Mouse (Mus musculus) MEL (cell line): ENCODE results near the gene Pnpla1. TPM values are rescaled to one million over a fixed set of nuclear protein-coding genes. Genes with fewer than 3 reads are reported as not detected.

Experiments
- DNase-seq: peaks from one replicate; pipeline ENCODE4 v3.0.0; 2011; ENCODE audit warnings: low read depth, low spot score
- H3K27ac ChIP-seq: 2 replicates; pipeline ENCODE4 v1.5.1; 2012; ENCODE audit warnings: low read depth, mild to moderate bottlenecking, control low read depth, low read length, moderate library complexity; ENCODE audit not compliant: control insufficient read depth
- H3K27me3 ChIP-seq, 2 experiments: fragments of 150-350 bp in 1 of 2; sonication (generic) in 1 of 2; 2 replicates each; pipeline ENCODE4 v1.6.1; 2012; ENCODE audit warnings: low read length in 2 of 2, mild to moderate bottlenecking in 2 of 2, improper control_type of control experiment in 1 of 2, moderate library complexity in 1 of 2; ENCODE audit not compliant: insufficient read depth in 2 of 2, control insufficient read depth in 1 of 2
- H3K36me3 ChIP-seq, 2 experiments: 2 replicates each; pipeline ENCODE4 v1.6.1; 2012 to 2014; ENCODE audit warnings: low read length in 2 of 2, improper control_type of control experiment in 1 of 2, inconsistent platforms in 1 of 2, mild to moderate bottlenecking in 1 of 2; ENCODE audit not compliant: insufficient read depth in 2 of 2, control insufficient read depth in 1 of 2
- H3K4me1 ChIP-seq, 2 experiments: fragments of 150-350 bp in 1 of 2; sonication (generic) in 1 of 2; 2 replicates each; pipeline ENCODE4 v1.6.1; 2012; ENCODE audit warnings: low read length in 2 of 2, improper control_type of control experiment in 1 of 2, mild to moderate bottlenecking in 1 of 2; ENCODE audit not compliant: insufficient read depth in 2 of 2, control insufficient read depth in 1 of 2
- H3K4me3 ChIP-seq, 2 experiments: fragments of 150-350 bp in 1 of 2; sonication (generic) in 1 of 2; 2 replicates each; pipeline ENCODE4 v1.5.1; 2012; ENCODE audit warnings: low read depth in 2 of 2, low read length in 2 of 2, mild to moderate bottlenecking in 2 of 2, moderate library complexity in 2 of 2, control low read depth in 1 of 2, improper control_type of control experiment in 1 of 2; ENCODE audit not compliant: control insufficient read depth in 1 of 2, insufficient read depth in 1 of 2
- H3K79me2 ChIP-seq: 2 replicates; pipeline ENCODE4 v1.6.1; 2012; ENCODE audit warnings: mild to moderate bottlenecking, low read length, moderate library complexity; ENCODE audit not compliant: control insufficient read depth, poor library complexity, insufficient read depth
- H3K9ac ChIP-seq: 2 replicates; pipeline ENCODE4 v1.6.1; 2012; ENCODE audit warnings: low read depth, mild to moderate bottlenecking, control low read depth, low read length, moderate library complexity; ENCODE audit not compliant: control insufficient read depth, poor library complexity, severe bottlenecking
- H3K9me3 ChIP-seq: fragments of 150-350 bp; sonication (generic); replicated peaks from 2 replicates; pipeline ENCODE4 v1.6.1; 2012; ENCODE audit warnings: mild to moderate bottlenecking, low read length, improper control_type of control experiment, moderate library complexity; ENCODE audit not compliant: insufficient read depth
- BHLHE40 ChIP-seq: IDR thresholded peaks from 2 replicates; pipeline ENCODE4 v1.6.1; 2012; ENCODE audit warnings: low read depth, mild to moderate bottlenecking, inconsistent platforms, low read length, improper control_type of control experiment, borderline replicate concordance
- CHD1 ChIP-seq: IDR thresholded peaks from 2 replicates; pipeline ENCODE4 v1.6.1; 2012; ENCODE audit warnings: low read depth, mild to moderate bottlenecking, inconsistent platforms, low read length, improper control_type of control experiment
- CHD2 ChIP-seq: IDR thresholded peaks from 2 replicates; pipeline ENCODE4 v1.6.1; 2011; ENCODE audit warnings: low read length, improper control_type of control experiment
- E2F4 ChIP-seq: IDR thresholded peaks from 2 replicates; pipeline ENCODE4 v1.6.1; 2011; ENCODE audit warnings: low read depth, low read length, improper control_type of control experiment, borderline replicate concordance
- ELF1 ChIP-seq: IDR thresholded peaks from 2 replicates; pipeline ENCODE4 v1.6.1; 2014; ENCODE audit warnings: low read depth, mild to moderate bottlenecking, inconsistent platforms, low read length, improper control_type of control experiment, moderate library complexity
- EP300 ChIP-seq, 2 experiments: IDR thresholded peaks; 2 replicates each; pipeline ENCODE4 v1.6.1; 2011; ENCODE audit warnings: improper control_type of control experiment in 2 of 2, low read length in 2 of 2, low read depth in 1 of 2, mild to moderate bottlenecking in 1 of 2
- ETS1 ChIP-seq: IDR thresholded peaks from 2 replicates; pipeline ENCODE4 v1.6.1; 2012; ENCODE audit warnings: low read depth, mild to moderate bottlenecking, inconsistent platforms, low read length, improper control_type of control experiment, moderate library complexity
- GABPA ChIP-seq: IDR thresholded peaks from 2 replicates; pipeline ENCODE4 v1.6.1; 2012; ENCODE audit warnings: low read depth, mild to moderate bottlenecking, inconsistent platforms, low read length, improper control_type of control experiment, moderate library complexity
- GATA1 ChIP-seq: IDR thresholded peaks from 2 replicates; pipeline ENCODE4 v1.6.1; 2011; ENCODE audit warnings: low read depth, low read length, improper control_type of control experiment
- HCFC1 ChIP-seq: IDR thresholded peaks from 2 replicates; pipeline ENCODE4 v1.6.1; 2012; ENCODE audit warnings: low read depth, mild to moderate bottlenecking, inconsistent platforms, low read length, improper control_type of control experiment, moderate library complexity
- JUND ChIP-seq: IDR thresholded peaks from 2 replicates; pipeline ENCODE4 v1.6.1; 2011; ENCODE audit warnings: low read depth, mild to moderate bottlenecking, improper control_type of control experiment, low read length
- KAT2A ChIP-seq: conservative IDR thresholded peaks from 2 replicates; pipeline ENCODE4 v1.6.1; 2012; ENCODE audit warnings: low read depth, low read length, improper control_type of control experiment, inconsistent platforms
- MAFK ChIP-seq: IDR thresholded peaks from 2 replicates; pipeline ENCODE4 v1.6.1; 2011; ENCODE audit warnings: low read depth, mild to moderate bottlenecking, low read length, improper control_type of control experiment, borderline replicate concordance
- MAX ChIP-seq: IDR thresholded peaks from 2 replicates; pipeline ENCODE4 v1.6.1; 2011; ENCODE audit warnings: low read length, improper control_type of control experiment
- MAZ ChIP-seq: IDR thresholded peaks from 2 replicates; pipeline ENCODE4 v1.6.1; 2012; ENCODE audit warnings: low read depth, mild to moderate bottlenecking, inconsistent platforms, low read length, improper control_type of control experiment
- MEF2A ChIP-seq: IDR thresholded peaks from 2 replicates; pipeline ENCODE4 v1.6.1; 2014; ENCODE audit warnings: low read depth, mild to moderate bottlenecking, inconsistent platforms, low read length, improper control_type of control experiment; ENCODE audit not compliant: poor library complexity, insufficient replicate concordance, severe bottlenecking; ENCODE audit errors: extremely low read depth
- MXI1 ChIP-seq: IDR thresholded peaks from 2 replicates; pipeline ENCODE4 v1.6.1; 2011; ENCODE audit warnings: mild to moderate bottlenecking, low read depth, low read length, improper control_type of control experiment
- MYB ChIP-seq: IDR thresholded peaks from 2 replicates; pipeline ENCODE4 v1.6.1; 2011; ENCODE audit warnings: mild to moderate bottlenecking, low read depth, low read length, improper control_type of control experiment
- MYC ChIP-seq: IDR thresholded peaks from 2 replicates; pipeline ENCODE4 v1.6.1; 2011; ENCODE audit warnings: low read depth, mild to moderate bottlenecking, low read length, improper control_type of control experiment, moderate library complexity
- NELFE ChIP-seq: IDR thresholded peaks from 2 replicates; pipeline ENCODE4 v1.6.1; 2011; ENCODE audit warnings: low read depth, low read length, improper control_type of control experiment
- NRF1 ChIP-seq: IDR thresholded peaks from 2 replicates; pipeline ENCODE4 v1.6.1; 2014; ENCODE audit warnings: low read depth, mild to moderate bottlenecking, inconsistent platforms, low read length, improper control_type of control experiment, moderate library complexity; ENCODE audit not compliant: poor library complexity, insufficient read depth, severe bottlenecking
- POLR2A ChIP-seq, 2 experiments: IDR thresholded peaks; 2 replicates each; pipeline ENCODE4 v1.6.1; 2011 to 2012; ENCODE audit warnings: low read length in 2 of 2, mild to moderate bottlenecking in 2 of 2, control low read depth in 1 of 2, improper control_type of control experiment in 1 of 2, low read depth in 1 of 2, moderate library complexity in 1 of 2; ENCODE audit not compliant: control insufficient read depth in 1 of 2, insufficient read depth in 1 of 2, poor library complexity in 1 of 2
- POLR2AphosphoS2 ChIP-seq: IDR thresholded peaks from 2 replicates; pipeline ENCODE4 v1.6.1; 2011; ENCODE audit warnings: low read length, improper control_type of control experiment
- POLR2AphosphoS5 ChIP-seq: IDR thresholded peaks from 2 replicates; pipeline ENCODE4 v1.6.1; 2012; ENCODE audit warnings: low read depth, borderline replicate concordance, mild to moderate bottlenecking, inconsistent platforms, low read length, moderate library complexity, mixed read lengths
- RAD21 ChIP-seq: IDR thresholded peaks from 2 replicates; pipeline ENCODE4 v1.6.1; 2011; ENCODE audit warnings: mild to moderate bottlenecking, low read depth, low read length, improper control_type of control experiment
- RCOR1 ChIP-seq: IDR thresholded peaks from 2 replicates; pipeline ENCODE4 v1.6.1; 2012; ENCODE audit warnings: low read depth, mild to moderate bottlenecking, inconsistent platforms, low read length, improper control_type of control experiment
- SIN3A ChIP-seq: IDR thresholded peaks from 2 replicates; pipeline ENCODE4 v1.6.1; 2012; ENCODE audit warnings: low read length, improper control_type of control experiment, inconsistent platforms
- TAL1 ChIP-seq: IDR thresholded peaks from 2 replicates; pipeline ENCODE4 v1.6.1; 2012; ENCODE audit warnings: mild to moderate bottlenecking, inconsistent platforms, low read length, moderate library complexity, mixed read lengths
- TBP ChIP-seq: IDR thresholded peaks from 2 replicates; pipeline ENCODE4 v1.8.0; 2011; ENCODE audit warnings: low read depth, low read length, improper control_type of control experiment
- TCF12 ChIP-seq: IDR thresholded peaks from 2 replicates; pipeline ENCODE4 v1.6.1; 2014; ENCODE audit warnings: low read depth, mild to moderate bottlenecking, inconsistent platforms, low read length, improper control_type of control experiment, moderate library complexity
- UBTF ChIP-seq: IDR thresholded peaks from 2 replicates; pipeline ENCODE4 v1.6.1; 2012; ENCODE audit warnings: low read depth, mild to moderate bottlenecking, inconsistent platforms, low read length, improper control_type of control experiment, moderate library complexity, borderline replicate concordance; ENCODE audit not compliant: insufficient read depth
- USF1 ChIP-seq: IDR thresholded peaks from 2 replicates; pipeline ENCODE4 v1.6.1; 2014; ENCODE audit warnings: low read depth, mild to moderate bottlenecking, inconsistent platforms, low read length, improper control_type of control experiment, moderate library complexity
- USF2 ChIP-seq, 2 experiments: IDR thresholded peaks; 2 replicates each; pipeline ENCODE4 v1.6.1; 2011 to 2012; ENCODE audit warnings: improper control_type of control experiment in 2 of 2, low read length in 2 of 2, borderline replicate concordance in 1 of 2, inconsistent platforms in 1 of 2, low read depth in 1 of 2, mild to moderate bottlenecking in 1 of 2; ENCODE audit not compliant: insufficient read depth in 1 of 2
- ZC3H11A ChIP-seq: IDR thresholded peaks from 2 replicates; pipeline ENCODE4 v1.6.1; 2012; ENCODE audit warnings: low read depth, mild to moderate bottlenecking, inconsistent platforms, low read length, improper control_type of control experiment
- ZKSCAN1 ChIP-seq: IDR thresholded peaks from 2 replicates; pipeline ENCODE4 v1.6.1; 2012; ENCODE audit warnings: low read depth, mild to moderate bottlenecking, inconsistent platforms, low read length, improper control_type of control experiment, moderate library complexity
- ZMIZ1 ChIP-seq: IDR thresholded peaks from 2 replicates; pipeline ENCODE4 v1.6.1; 2012; ENCODE audit warnings: low read depth, mild to moderate bottlenecking, inconsistent platforms, low read length, improper control_type of control experiment, moderate library complexity
- ZNF384 ChIP-seq: IDR thresholded peaks from 2 replicates; pipeline ENCODE4 v1.6.1; 2012; ENCODE audit warnings: low read depth, mild to moderate bottlenecking, inconsistent platforms, low read length, improper control_type of control experiment
- polyA plus RNA-seq, 2 experiments: library from polyadenylated mRNA; stranded (reverse) in 1 of 2; unstranded in 1 of 2; fragments of >175 nt in 1 of 2; fragments of >200 nt in 1 of 2; gene quantifications; 2 replicates each; pipeline versions ENCODE4 v1.2.1 to v1.2.4; 2012; ENCODE audit warnings: low replicate concordance in 2 of 2, low read depth in 1 of 2; ENCODE audit not compliant: insufficient read length in 2 of 2, insufficient read depth in 1 of 2, missing spikeins in 1 of 2
- total RNA-seq: library from RNA; depleted of rRNA; stranded (reverse); fragments of 300-350 nt; gene quantifications from 2 replicates; pipeline ENCODE4 v1.2.3, GENCODE M21; 2012

Gene Pnpla1
- total and polyA plus RNA-seq, 3 experiments, result 0.08 to 0.38 TPM; not detected in 1

DNA sequence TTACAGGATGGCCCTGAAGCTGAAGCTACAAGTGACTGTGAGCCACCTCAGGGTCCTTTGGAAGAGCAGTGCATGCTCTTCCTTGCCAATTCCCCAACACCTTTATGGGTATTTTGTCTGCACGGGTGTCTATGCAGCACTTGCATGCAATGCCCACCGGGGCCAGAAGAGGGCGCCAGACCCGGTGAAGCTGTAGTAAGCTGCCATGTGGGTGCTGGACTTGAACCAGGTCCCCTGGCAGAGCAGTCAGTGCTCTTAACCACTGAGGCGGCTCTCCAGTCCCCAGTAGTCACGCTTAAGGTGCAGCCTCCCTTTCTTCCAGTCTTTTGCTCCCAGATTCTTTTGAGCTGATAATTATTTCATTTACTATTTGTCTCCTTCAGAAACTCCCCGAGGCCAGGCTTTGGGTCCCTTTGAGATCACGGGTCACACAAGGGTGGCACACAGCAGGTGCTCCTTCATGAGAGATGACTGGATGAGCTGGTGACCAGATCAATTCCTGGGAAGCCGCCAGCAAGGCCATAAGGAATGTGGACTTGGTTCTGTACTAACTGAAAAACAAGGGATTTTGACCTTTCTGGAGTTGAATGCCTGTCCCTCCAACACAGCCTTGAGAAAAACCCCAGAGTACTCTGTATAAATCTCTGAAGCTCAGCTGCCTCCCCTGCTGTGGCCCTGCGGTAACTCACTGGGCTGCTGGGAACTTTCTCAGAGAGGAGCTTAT is 78.6 kb downstream of the Pnpla1 start:
- H3K27ac ChIP-seq, result no peak overlapping the region
- peak overlapping the region in 1 of 2 experiments; percentile 43; a peak in 1 of 4 replicates for H3K4me3 ChIP-seq
- H3K79me2 ChIP-seq, result no peaks in the 10 kb centered on the region
- H3K4me1 ChIP-seq, result peaks cover 0 to under 1% of the 10 kb centered on the region in 2 experiments; a peak in 1 of 4 replicates
- H3K36me3 ChIP-seq, result no peaks in the 10 kb centered on the region
- H3K27me3 ChIP-seq, result no peaks in the 10 kb centered on the region
- no peak overlapping the region for H3K9ac ChIP-seq
- peak; percentile 77 for DNase-seq
- H3K9me3 ChIP-seq, result no peaks in the 10 kb centered on the region
- no peak for TF ChIP-seq POLR2A (IDR thresholded peaks at IDR 0.05; ENCODE audit: control insufficient read depth in 1 of 2, insufficient read depth in 1 of 2, low read depth in 1 of 2, low read length in 2 of 2, poor library complexity in 1 of 2)
- no peak for TF ChIP-seq SIN3A
- TF ChIP-seq BHLHE40, result no peak
- no peak for TF ChIP-seq ETS1
- no peak for TF ChIP-seq ZMIZ1
- TF ChIP-seq GABPA, result no peak
- TF ChIP-seq POLR2AphosphoS5, result no peak
- TF ChIP-seq HCFC1, result no peak
- TF ChIP-seq MEF2A, result 0 out of 2 replicates have a peak, but pooled peaks have one; percentile 15
- TF ChIP-seq MYB, result no peak
- no peak for TF ChIP-seq RCOR1
- TF ChIP-seq NELFE, result no peak
- no peak for TF ChIP-seq TBP
- no peak for TF ChIP-seq E2F4
- no peak for TF ChIP-seq POLR2AphosphoS2
- no peak for TF ChIP-seq TAL1
- no peak for TF ChIP-seq CHD1
- no peak for TF ChIP-seq MXI1
- TF ChIP-seq ZNF384, result no peak
- TF ChIP-seq ZKSCAN1, result no peak
- no peak for TF ChIP-seq NRF1
- no peak for TF ChIP-seq TCF12
- no peak for TF ChIP-seq MAFK
- TF ChIP-seq MAX, result no peak
- no peak for TF ChIP-seq ELF1
- TF ChIP-seq GATA1, result no peak
- TF ChIP-seq USF2 (IDR thresholded peaks at IDR 0.05; ENCODE audit: borderline replicate concordance in 1 of 2, insufficient read depth in 1 of 2, low read depth in 1 of 2, low read length in 2 of 2), result no peak
- no peak for TF ChIP-seq KAT2A
- no peak for TF ChIP-seq EP300 (IDR thresholded peaks at IDR 0.05; ENCODE audit: low read depth in 1 of 2, low read length in 2 of 2)
- peak; percentile 22; the same call in 1 of the 2 replicates for TF ChIP-seq ZC3H11A
- no peak for TF ChIP-seq MAZ
- no peak for TF ChIP-seq JUND
- TF ChIP-seq USF1, result no peak
- peak; percentile 35 for TF ChIP-seq RAD21
- no peak for TF ChIP-seq UBTF
- TF ChIP-seq CHD2, result no peak
- no peak for TF ChIP-seq MYC
